Mouse (Mus musculus): ENCODE results near the gene Sox13. TPM values are rescaled to one million over a fixed set of nuclear protein-coding genes. Genes with fewer than 3 reads are reported as not detected.
A peak's percentile ranks its signal among the peaks of the same experiment; 100 is the strongest.

Sox13 gene
- polyA plus RNA-seq, 2 experiments: 1.6 to 4.9 TPM

DNA sequence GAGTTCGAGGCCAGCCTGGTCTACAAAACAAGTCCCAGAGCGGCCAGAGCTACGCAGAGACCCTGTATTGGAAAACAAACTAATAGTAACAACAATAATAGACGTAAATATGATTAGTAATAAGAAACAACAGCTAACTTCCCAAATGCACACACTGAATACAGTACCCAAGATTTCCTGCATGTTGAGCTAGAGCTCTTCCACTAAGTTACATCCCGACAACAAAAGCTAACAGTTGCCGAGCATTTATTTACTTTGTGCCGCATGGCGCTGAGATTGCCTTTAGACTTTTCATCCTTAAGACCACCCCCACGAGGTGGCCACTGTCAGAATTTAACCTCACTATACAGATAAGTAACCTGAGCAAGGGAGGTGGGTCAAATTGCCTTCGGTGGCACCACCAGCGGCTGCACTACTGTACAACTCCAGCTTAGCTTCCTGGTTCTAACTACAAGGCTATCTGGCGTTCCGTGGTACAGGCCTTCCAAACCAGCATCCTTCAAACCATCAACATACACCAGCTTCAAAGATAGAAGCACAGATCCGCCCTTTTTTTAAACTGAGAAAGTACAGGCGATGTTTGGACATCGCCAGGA is 2.1 kb downstream of the Sox13 start:
- WGBS (ENCODE audit: insufficient replicate concordance): 47% methylated on average over 16 of the region's 16 CpGs
- Histone ChIP-seq H3K9me3 (ENCODE audit: control insufficient read depth, low read length) (no peaks in the 10 kb centered on the region), H3K27ac (no peak overlapping the region), H3K4me3 (ENCODE audit: insufficient read depth in 1 of 2, low read depth in 2 of 2, low read length in 2 of 2) (peak overlapping the region; percentile 52 to 58; a peak in 3 of 4 replicates), H3K4me1 (replicated peaks; ENCODE audit: control insufficient read depth in 2 of 2, insufficient read depth in 2 of 2, low read length in 1 of 2) (peaks cover 0 to 5% of the 10 kb centered on the region in 2 experiments; a peak in 1 of 4 replicates), H3K9ac (replicated peaks) (no peak overlapping the region), H3K36me3 (replicated peaks; ENCODE audit: control insufficient read depth, insufficient read depth, low read depth) (no peaks in the 10 kb centered on the region), H3K27me3 (ENCODE audit: control insufficient read depth, insufficient read depth, low read length) (peaks cover 37% of the 10 kb centered on the region), H3K4me2 (ENCODE audit: low read depth) (peak overlapping the region; percentile 62)
- no peak for DNase-seq (ENCODE audit: low read depth in 3 of 3, low spot score in 3 of 3)
- no peak for ATAC-seq (ENCODE audit: insufficient read depth)
- TF ChIP-seq EP300 (IDR thresholded peaks at IDR 0.05; ENCODE audit: low read depth) (no peak), CTCF (IDR thresholded peaks at IDR 0.05; ENCODE audit: low read depth) (no peak)

GRCm38 (mm10) chr1:133421061-133421460 is 3.1 kb downstream of the Sox13 start:
- no peak overlapping the region for H3K4me2 ChIP-seq (ENCODE audit: low read depth)
- no peaks in the 10 kb centered on the region for H3K9me3 ChIP-seq (ENCODE audit: control insufficient read depth, low read length)
- no peak overlapping the region for H3K27ac ChIP-seq
- 43% methylated on average over 2 of the region's 2 CpGs for WGBS (ENCODE audit: insufficient replicate concordance)
- H3K27me3 ChIP-seq (ENCODE audit: control insufficient read depth, insufficient read depth, low read length): peaks cover 37% of the 10 kb centered on the region
- TF ChIP-seq EP300 (IDR thresholded peaks at IDR 0.05; ENCODE audit: low read depth) (no peak), CTCF (IDR thresholded peaks at IDR 0.05; ENCODE audit: low read depth) (no peak)
- ATAC-seq (ENCODE audit: insufficient read depth) (no peak), DNase-seq (ENCODE audit: low read depth in 3 of 3, low spot score in 3 of 3) (no peak)
- no peaks in the 10 kb centered on the region for H3K36me3 ChIP-seq (replicated peaks; ENCODE audit: control insufficient read depth, insufficient read depth, low read depth)
- H3K9ac ChIP-seq (replicated peaks): no peak overlapping the region
- H3K4me3 ChIP-seq (ENCODE audit: insufficient read depth in 1 of 2, low read depth in 2 of 2, low read length in 2 of 2): no peak overlapping the region
- H3K4me1 ChIP-seq (replicated peaks; ENCODE audit: control insufficient read depth in 2 of 2, insufficient read depth in 2 of 2, low read length in 1 of 2): peaks cover 0 to 12% of the 10 kb centered on the region in 2 experiments; a peak in 1 of 4 replicates

GRCm38 (mm10) chr1:133420491-133420890 is 3.7 kb downstream of the Sox13 start:
- WGBS (ENCODE audit: insufficient replicate concordance): 56% methylated on average over 3 of the region's 3 CpGs
- Histone ChIP-seq H3K27ac (no peak overlapping the region), H3K4me1 (replicated peaks; ENCODE audit: control insufficient read depth in 2 of 2, insufficient read depth in 2 of 2, low read length in 1 of 2) (peaks cover 0 to 12% of the 10 kb centered on the region in 2 experiments; a peak in 1 of 4 replicates), H3K9ac (replicated peaks) (no peak overlapping the region), H3K9me3 (ENCODE audit: control insufficient read depth, low read length) (no peaks in the 10 kb centered on the region), H3K4me3 (ENCODE audit: insufficient read depth in 1 of 2, low read depth in 2 of 2, low read length in 2 of 2) (no peak overlapping the region), H3K36me3 (replicated peaks; ENCODE audit: control insufficient read depth, insufficient read depth, low read depth) (no peaks in the 10 kb centered on the region), H3K27me3 (ENCODE audit: control insufficient read depth, insufficient read depth, low read length) (peaks cover 37% of the 10 kb centered on the region), H3K4me2 (ENCODE audit: low read depth) (no peak overlapping the region)
- TF ChIP-seq EP300 (IDR thresholded peaks at IDR 0.05; ENCODE audit: low read depth) (no peak), CTCF (IDR thresholded peaks at IDR 0.05; ENCODE audit: low read depth) (no peak)
- ATAC-seq (ENCODE audit: insufficient read depth) (no peak), DNase-seq (ENCODE audit: low read depth in 3 of 3, low spot score in 3 of 3) (no peak)

- H3K4me1 ChIP-seq (replicated peaks; ENCODE audit: control insufficient read depth in 2 of 2, insufficient read depth in 2 of 2, low read length in 1 of 2): peaks cover 0 to 12% of the 10 kb centered on the region in 2 experiments; a peak in 1 of 4 replicates
- 46% methylated on average over 3 of the region's 3 CpGs for WGBS (ENCODE audit: insufficient replicate concordance)
These were observed 4.9 kb downstream of the Sox13 start for GRCm38 (mm10) chr1:133419178-133419834.

DNA sequence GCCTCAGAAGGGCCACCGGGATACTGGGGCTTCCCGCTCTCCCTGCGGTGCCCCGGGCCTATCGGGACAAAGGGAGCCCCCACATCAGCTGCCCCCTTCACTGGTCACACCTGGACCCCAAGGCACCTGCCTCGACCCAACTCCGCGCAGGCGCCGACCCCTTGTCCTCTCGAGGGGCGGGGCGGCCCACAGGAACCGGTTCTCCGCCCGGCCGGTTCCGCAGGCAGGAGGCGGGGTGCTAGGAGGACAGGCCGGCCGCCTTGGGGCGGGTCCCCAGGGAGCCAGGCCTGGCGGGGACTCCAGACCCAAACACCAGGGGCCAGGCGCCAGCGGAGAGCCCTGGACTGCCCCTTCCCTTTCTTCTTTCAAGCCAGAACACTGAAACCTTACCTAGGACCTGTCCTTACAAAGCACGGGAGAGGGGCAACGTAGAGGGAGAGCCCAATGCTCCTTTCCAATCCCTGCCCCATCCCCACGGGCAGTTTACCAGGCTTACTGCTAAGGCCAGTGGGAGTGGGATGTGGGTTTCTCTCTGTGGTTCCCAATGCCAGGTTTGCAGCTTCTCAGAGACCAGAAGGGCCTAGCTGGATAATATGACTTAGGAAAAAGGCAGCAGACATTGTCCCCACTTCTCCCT is 5.9 kb downstream of the Sox13 start:
- Histone ChIP-seq H3K27ac (no peak overlapping the region), H3K9ac (replicated peaks) (peak overlapping the region; percentile 45), H3K4me2 (ENCODE audit: low read depth) (peak overlapping the region; percentile 58), H3K4me1 (replicated peaks; ENCODE audit: control insufficient read depth in 2 of 2, insufficient read depth in 2 of 2, low read length in 1 of 2) (peaks cover 0 to 12% of the 10 kb centered on the region in 2 experiments; a peak in 1 of 4 replicates), H3K9me3 (ENCODE audit: control insufficient read depth, low read length) (no peaks in the 10 kb centered on the region), H3K4me3 (ENCODE audit: insufficient read depth in 1 of 2, low read depth in 2 of 2, low read length in 2 of 2) (peak overlapping the region; percentile 48 to 50), H3K36me3 (replicated peaks; ENCODE audit: control insufficient read depth, insufficient read depth, low read depth) (no peaks in the 10 kb centered on the region), H3K27me3 (ENCODE audit: control insufficient read depth, insufficient read depth, low read length) (peaks cover 18% of the 10 kb centered on the region)
- DNase-seq (ENCODE audit: low read depth in 3 of 3, low spot score in 3 of 3): no peak
- ATAC-seq (ENCODE audit: insufficient read depth): peak; percentile 46
- 4% methylated on average over 27 of the region's 28 CpGs for WGBS (ENCODE audit: insufficient replicate concordance)
- TF ChIP-seq CTCF (IDR thresholded peaks at IDR 0.05; ENCODE audit: low read depth) (no peak), EP300 (IDR thresholded peaks at IDR 0.05; ENCODE audit: low read depth) (no peak)

More at GRCm38 (mm10) chr1:133419178-133419834, 4.9 kb downstream of the Sox13 start:
- TF ChIP-seq CTCF (IDR thresholded peaks at IDR 0.05; ENCODE audit: low read depth) (no peak), EP300 (IDR thresholded peaks at IDR 0.05; ENCODE audit: low read depth) (no peak)
- no peak overlapping the region for H3K9ac ChIP-seq (replicated peaks)
- H3K27ac ChIP-seq: no peak overlapping the region
- H3K4me2 ChIP-seq (ENCODE audit: low read depth): no peak overlapping the region
- H3K4me3 ChIP-seq (ENCODE audit: insufficient read depth in 1 of 2, low read depth in 2 of 2, low read length in 2 of 2): no peak overlapping the region
- H3K36me3 ChIP-seq (replicated peaks; ENCODE audit: control insufficient read depth, insufficient read depth, low read depth): no peaks in the 10 kb centered on the region
- ATAC-seq (ENCODE audit: insufficient read depth) (no peak), DNase-seq (ENCODE audit: low read depth in 3 of 3, low spot score in 3 of 3) (no peak)
- H3K27me3 ChIP-seq (ENCODE audit: control insufficient read depth, insufficient read depth, low read length): peaks cover 29% of the 10 kb centered on the region
- no peaks in the 10 kb centered on the region for H3K9me3 ChIP-seq (ENCODE audit: control insufficient read depth, low read length)

Data from liver, embryonic 14.5 days (tissue).